Mouse (Mus musculus) frontal cortex, adult 2 months (tissue): ENCODE results near the gene Smg5. TPM values are rescaled to one million over a fixed set of nuclear protein-coding genes. Genes with fewer than 3 reads are reported as not detected.
A peak's percentile ranks its signal among the peaks of the same experiment; 100 is the strongest.
"Not testable (repeated sequence)": the region's sequence is repeated elsewhere in the genome, so short reads cannot be mapped to it uniquely, and the experiment has no call there.

Source experiments
- DNase-seq, 2 experiments: peaks; one replicate each; pipeline ENCODE4 v3.0.0; 2022; ENCODE audit warnings: low spot score in 1 of 2; ENCODE audit errors: extremely low spot score in 1 of 2
- polyA plus RNA-seq: library from polyadenylated mRNA; depleted of rRNA; stranded (reverse); fragments of >200 nt; gene quantifications from 2 replicates; pipeline ENCODE4 v1.2.3, GENCODE M21; 2012

Gene Smg5
- polyA plus RNA-seq, 1 experiment: 92.8 TPM

- peak in 1 of 2 experiments; percentile 29 for DNase-seq
These were observed 14.7 kb downstream of the Smg5 start for GRCm38 (mm10) chr3:88350732-88351131.

- no peak for DNase-seq
These were observed 16.8 kb downstream of the Smg5 start for GRCm38 (mm10) chr3:88352907-88353306.

- peak in 1 of 2 experiments; percentile 48 for DNase-seq
These were observed 18.5 kb downstream of the Smg5 start for GRCm38 (mm10) chr3:88354396-88355165.

- no peak for DNase-seq
These were observed 23.5 kb downstream of the Smg5 start for GRCm38 (mm10) chr3:88359584-88359983.

GRCm38 (mm10) chr3:88359989-88360388, 23.9 kb downstream of the Smg5 start:
- DNase-seq: no peak

- DNase-seq: no peak
These were observed 25.0 kb downstream of the Smg5 start for GRCm38 (mm10) chr3:88361096-88361495.

GRCm38 (mm10) chr3:88361612-88362313, 25.7 kb downstream of the Smg5 start:
- DNase-seq: no peak

- DNase-seq: peak in 1 of 2 experiments; percentile 44
These were observed 27.6 kb downstream of the Smg5 start for GRCm38 (mm10) chr3:88363700-88364099.

- DNase-seq: no peak
These were observed 28.3 kb downstream of the Smg5 start, which contains the start of gene Paqr6 for GRCm38 (mm10) chr3:88364337-88364736. Gene Paqr6 (plus strand): TSS chr3:88364584.

GRCm38 (mm10) chr3:88365705-88366361, 29.8 kb downstream of the Smg5 start:
- peak in 1 of 2 experiments; percentile 38 for DNase-seq

- peak in 1 of 2 experiments; percentile 74 for DNase-seq
These were observed 30.9 kb downstream of the Smg5 start for GRCm38 (mm10) chr3:88366830-88367428.

GRCm38 (mm10) chr3:88367517-88367916, 31.5 kb downstream of the Smg5 start:
- DNase-seq: not testable (repeated sequence)

GRCm38 (mm10) chr3:88368511-88368910, 32.5 kb downstream of the Smg5 start:
- DNase-seq: not testable (repeated sequence)

- not testable (repeated sequence) for DNase-seq
These were observed 36.6 kb downstream of the Smg5 start, which contains the start of gene Bglap3 for GRCm38 (mm10) chr3:88372643-88373042. Gene Bglap3 (minus strand): TSS chr3:88372743.

- not testable (repeated sequence) for DNase-seq
These were observed 39.9 kb downstream of the Smg5 start for GRCm38 (mm10) chr3:88375750-88376626.

GRCm38 (mm10) chr3:88376644-88377043, 40.6 kb downstream of the Smg5 start:
- DNase-seq: not testable (repeated sequence)

GRCm38 (mm10) chr3:88378599-88378998, 42.5 kb downstream of the Smg5 start, which contains the start of gene Bglap2:
Gene Bglap2 (minus strand): TSS chr3:88378699.
- DNase-seq: not testable (repeated sequence)

- peak in 1 of 2 experiments; percentile 41 for DNase-seq
These were observed 45.6 kb downstream of the Smg5 start for GRCm38 (mm10) chr3:88381389-88382315.
